Mouse (Mus musculus): ENCODE data around the gene Map3k21. TPM values are rescaled to one million over a fixed set of nuclear protein-coding genes. Genes with fewer than 3 reads are reported as not detected.
A peak's percentile ranks its signal among the peaks of the same experiment; 100 is the strongest.

The Map3k21 gene
- polyA plus RNA-seq, 1 experiment from 2014 or later = not detected

GRCm38 (mm10) chr8:125950007-125950940 is 40.0 kb downstream of the Map3k21 start:
- ATAC-seq (ENCODE audit: insufficient read depth, low FRiP score, low TSS enrichment) (peak; percentile 76), DNase-seq (ENCODE audit: low spot score) (peak; percentile 84)
- Histone ChIP-seq H3K4me2 (ENCODE audit: low read depth) (no peak overlapping the region), H3K27ac (ENCODE audit: low read depth, low read length) (no peak overlapping the region), H3K36me3 (ENCODE audit: control insufficient read depth, insufficient read depth, low read length) (no peaks in the 10 kb centered on the region), H3K9me3 (ENCODE audit: control insufficient read depth, low read length) (no peaks in the 10 kb centered on the region), H3K9ac (ENCODE audit: low read length) (no peak overlapping the region), H3K4me1 (ENCODE audit: control insufficient read depth, insufficient read depth, low read length) (no peaks in the 10 kb centered on the region), H3K27me3 (ENCODE audit: control insufficient read depth, insufficient read depth, low read length) (no peaks in the 10 kb centered on the region), H3K4me3 (ENCODE audit: low read depth, low read length) (no peak overlapping the region)
- WGBS = 23% methylated on average over 23 of the region's 23 CpGs

GRCm38 (mm10) chr8:125955671-125956070 is 45.4 kb downstream of the Map3k21 start:
- H3K9me3 ChIP-seq (ENCODE audit: control insufficient read depth, low read length) = peaks cover 2% of the 10 kb centered on the region; the same call in 1 of the 2 replicates
- no peak overlapping the region for H3K9ac ChIP-seq (ENCODE audit: low read length)
- H3K36me3 ChIP-seq (ENCODE audit: control insufficient read depth, insufficient read depth, low read length) = no peaks in the 10 kb centered on the region
- no peak overlapping the region for H3K4me2 ChIP-seq (ENCODE audit: low read depth)
- H3K4me1 ChIP-seq (ENCODE audit: control insufficient read depth, insufficient read depth, low read length) = no peaks in the 10 kb centered on the region
- DNase-seq (ENCODE audit: low spot score) (peak; percentile 62), ATAC-seq (ENCODE audit: insufficient read depth, low FRiP score, low TSS enrichment) (no peak)
- WGBS = 19% methylated on average over 11 of the region's 11 CpGs
- no peaks in the 10 kb centered on the region for H3K27me3 ChIP-seq (ENCODE audit: control insufficient read depth, insufficient read depth, low read length)
- no peak overlapping the region for H3K27ac ChIP-seq (ENCODE audit: low read depth, low read length)
- H3K4me3 ChIP-seq (ENCODE audit: low read depth, low read length) = no peak overlapping the region

GRCm38 (mm10) chr8:125956796-125957195 is 46.5 kb downstream of the Map3k21 start:
- no peak overlapping the region for H3K9ac ChIP-seq (ENCODE audit: low read length)
- ATAC-seq (ENCODE audit: insufficient read depth, low FRiP score, low TSS enrichment) = no peak
- no peak overlapping the region for H3K27ac ChIP-seq (ENCODE audit: low read depth, low read length)
- H3K4me2 ChIP-seq (ENCODE audit: low read depth) = no peak overlapping the region
- H3K27me3 ChIP-seq (ENCODE audit: control insufficient read depth, insufficient read depth, low read length) = no peaks in the 10 kb centered on the region
- 81% methylated on average over 9 of the region's 9 CpGs for WGBS
- H3K36me3 ChIP-seq (ENCODE audit: control insufficient read depth, insufficient read depth, low read length) = no peaks in the 10 kb centered on the region
- no peak for DNase-seq (ENCODE audit: low spot score)
- H3K9me3 ChIP-seq (ENCODE audit: control insufficient read depth, low read length) = peaks cover 5% of the 10 kb centered on the region; the same call in 1 of the 2 replicates
- no peak overlapping the region for H3K4me3 ChIP-seq (ENCODE audit: low read depth, low read length)
- H3K4me1 ChIP-seq (ENCODE audit: control insufficient read depth, insufficient read depth, low read length) = no peaks in the 10 kb centered on the region

DNA sequence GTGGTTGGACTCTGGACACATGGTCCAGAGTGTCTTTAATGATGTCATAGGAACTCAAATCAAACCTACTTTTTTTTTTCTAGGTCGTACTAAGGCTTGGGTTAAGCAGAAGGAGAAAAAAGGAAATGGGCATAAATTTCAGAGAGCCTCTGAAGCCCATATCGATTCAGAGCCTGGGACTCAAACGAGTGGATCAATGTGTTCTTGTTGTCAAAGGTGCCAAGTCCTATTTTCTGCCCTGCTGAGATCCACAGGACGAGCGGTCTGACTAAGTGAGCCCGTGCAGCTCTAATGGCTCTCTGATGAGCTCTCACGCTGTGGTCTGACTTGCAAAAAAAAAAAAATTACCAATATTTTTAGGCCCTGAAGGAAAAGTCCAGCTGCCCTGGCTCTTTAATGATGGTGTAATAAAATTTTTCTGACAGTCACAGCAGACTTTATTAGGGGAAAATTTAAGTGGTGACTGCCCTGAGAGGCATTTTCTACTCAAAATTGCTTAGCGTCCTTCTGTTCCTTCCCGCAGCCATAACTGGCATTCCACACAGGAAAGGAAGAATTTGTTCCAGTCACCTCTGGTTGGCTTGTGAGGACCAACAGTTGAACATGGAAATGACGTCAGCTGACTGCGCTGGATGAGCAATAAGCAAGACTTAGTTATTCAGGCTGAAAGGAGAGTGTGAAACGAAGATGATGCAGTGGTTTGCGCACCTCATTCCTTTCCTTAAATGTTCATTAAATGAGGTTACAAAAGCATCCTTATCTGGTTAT is 47.2 kb downstream of the Map3k21 start:
- peaks cover 5% of the 10 kb centered on the region; the same call in 1 of the 2 replicates for H3K9me3 ChIP-seq (ENCODE audit: control insufficient read depth, low read length)
- WGBS = 71% methylated on average over 13 of the region's 13 CpGs

GRCm38 (mm10) chr8:125957994-125958368 is 47.7 kb downstream of the Map3k21 start:
- no peak overlapping the region for H3K27ac ChIP-seq (ENCODE audit: low read depth, low read length)
- H3K4me2 ChIP-seq (ENCODE audit: low read depth) = no peak overlapping the region
- ATAC-seq (ENCODE audit: insufficient read depth, low FRiP score, low TSS enrichment) (no peak), DNase-seq (ENCODE audit: low spot score) (no peak)
- peaks cover 5% of the 10 kb centered on the region; the same call in 1 of the 2 replicates for H3K9me3 ChIP-seq (ENCODE audit: control insufficient read depth, low read length)
- H3K4me3 ChIP-seq (ENCODE audit: low read depth, low read length) = no peak overlapping the region
- H3K4me1 ChIP-seq (ENCODE audit: control insufficient read depth, insufficient read depth, low read length) = no peaks in the 10 kb centered on the region
- WGBS = 88% methylated on average over 1 of the region's 1 CpGs
- no peak overlapping the region for H3K9ac ChIP-seq (ENCODE audit: low read length)
- H3K27me3 ChIP-seq (ENCODE audit: control insufficient read depth, insufficient read depth, low read length) = no peaks in the 10 kb centered on the region
- H3K36me3 ChIP-seq (ENCODE audit: control insufficient read depth, insufficient read depth, low read length) = no peaks in the 10 kb centered on the region

More for the DNA sequence above, 47.2 kb downstream of the Map3k21 start:
- ATAC-seq (ENCODE audit: insufficient read depth, low FRiP score, low TSS enrichment) (no peak), DNase-seq (ENCODE audit: low spot score) (no peak)
- H3K36me3 ChIP-seq (ENCODE audit: control insufficient read depth, insufficient read depth, low read length) = no peaks in the 10 kb centered on the region
- H3K4me3 ChIP-seq (ENCODE audit: low read depth, low read length) = no peak overlapping the region
- no peaks in the 10 kb centered on the region for H3K4me1 ChIP-seq (ENCODE audit: control insufficient read depth, insufficient read depth, low read length)
- H3K27me3 ChIP-seq (ENCODE audit: control insufficient read depth, insufficient read depth, low read length) = no peaks in the 10 kb centered on the region
- no peak overlapping the region for H3K27ac ChIP-seq (ENCODE audit: low read depth, low read length)
- H3K9ac ChIP-seq (ENCODE audit: low read length) = no peak overlapping the region
- H3K4me2 ChIP-seq (ENCODE audit: low read depth) = no peak overlapping the region

GRCm38 (mm10) chr8:125959363-125959771 is 49.1 kb downstream of the Map3k21 start:
- Histone ChIP-seq H3K27ac (ENCODE audit: low read depth, low read length) (no peak overlapping the region), H3K36me3 (ENCODE audit: control insufficient read depth, insufficient read depth, low read length) (no peaks in the 10 kb centered on the region), H3K4me3 (ENCODE audit: low read depth, low read length) (no peak overlapping the region), H3K4me2 (ENCODE audit: low read depth) (no peak overlapping the region), H3K4me1 (ENCODE audit: control insufficient read depth, insufficient read depth, low read length) (no peaks in the 10 kb centered on the region), H3K9me3 (ENCODE audit: control insufficient read depth, low read length) (peaks cover 5% of the 10 kb centered on the region; the same call in 1 of the 2 replicates), H3K9ac (ENCODE audit: low read length) (no peak overlapping the region), H3K27me3 (ENCODE audit: control insufficient read depth, insufficient read depth, low read length) (no peaks in the 10 kb centered on the region)
- no peak for ATAC-seq (ENCODE audit: insufficient read depth, low FRiP score, low TSS enrichment)
- no peak for DNase-seq (ENCODE audit: low spot score)
- WGBS = 60% methylated on average over 4 of the region's 4 CpGs

DNA sequence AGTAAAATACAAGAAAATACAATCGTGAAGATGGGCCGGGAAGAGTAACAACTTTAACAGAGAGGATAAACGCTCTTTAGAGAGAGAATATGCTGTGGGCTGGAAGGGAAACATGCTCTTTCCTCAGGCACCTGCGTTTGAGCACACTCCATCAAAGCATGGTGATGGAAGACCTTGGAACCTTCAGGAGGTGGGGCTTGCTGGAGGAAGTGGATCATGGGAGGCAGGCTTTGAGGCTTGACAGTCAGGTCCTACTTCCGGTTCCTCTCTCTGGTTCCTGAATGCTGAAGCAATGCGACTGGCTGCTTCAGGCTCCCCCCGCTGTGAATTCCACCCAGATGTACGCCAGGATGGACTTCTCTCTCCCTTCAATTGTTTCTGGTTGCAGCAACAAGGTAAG is 49.8 kb downstream of the Map3k21 start:
- no peak overlapping the region for H3K9ac ChIP-seq (ENCODE audit: low read length)
- no peak overlapping the region for H3K27ac ChIP-seq (ENCODE audit: low read depth, low read length)
- no peak overlapping the region for H3K4me2 ChIP-seq (ENCODE audit: low read depth)
- DNase-seq (ENCODE audit: low spot score) (no peak), ATAC-seq (ENCODE audit: insufficient read depth, low FRiP score, low TSS enrichment) (no peak)
- no peaks in the 10 kb centered on the region for H3K4me1 ChIP-seq (ENCODE audit: control insufficient read depth, insufficient read depth, low read length)
- H3K36me3 ChIP-seq (ENCODE audit: control insufficient read depth, insufficient read depth, low read length) = no peaks in the 10 kb centered on the region
- 86% methylated on average over 8 of the region's 8 CpGs for WGBS
- peaks cover 5% of the 10 kb centered on the region; the same call in 1 of the 2 replicates for H3K9me3 ChIP-seq (ENCODE audit: control insufficient read depth, low read length)
- no peak overlapping the region for H3K4me3 ChIP-seq (ENCODE audit: low read depth, low read length)
- no peaks in the 10 kb centered on the region for H3K27me3 ChIP-seq (ENCODE audit: control insufficient read depth, insufficient read depth, low read length)

- Histone ChIP-seq H3K9ac (ENCODE audit: low read length) (no peak overlapping the region), H3K4me1 (ENCODE audit: control insufficient read depth, insufficient read depth, low read length) (no peaks in the 10 kb centered on the region), H3K4me3 (ENCODE audit: low read depth, low read length) (no peak overlapping the region), H3K9me3 (ENCODE audit: control insufficient read depth, low read length) (peaks cover 5% of the 10 kb centered on the region; the same call in 1 of the 2 replicates), H3K27me3 (ENCODE audit: control insufficient read depth, insufficient read depth, low read length) (no peaks in the 10 kb centered on the region), H3K4me2 (ENCODE audit: low read depth) (no peak overlapping the region), H3K27ac (ENCODE audit: low read depth, low read length) (no peak overlapping the region), H3K36me3 (ENCODE audit: control insufficient read depth, insufficient read depth, low read length) (no peaks in the 10 kb centered on the region)
- ATAC-seq (ENCODE audit: insufficient read depth, low FRiP score, low TSS enrichment) (no peak), DNase-seq (ENCODE audit: low spot score) (no peak)
- 89% methylated on average over 6 of the region's 6 CpGs for WGBS
Observed at GRCm38 (mm10) chr8:125961790-125962189, 51.5 kb downstream of the Map3k21 start.
